Mouse (Mus musculus) G1E (cell line): ENCODE measurements around the gene Gm11027.
"Not testable (repeated sequence)": the region's sequence is repeated elsewhere in the genome, so short reads cannot be mapped to it uniquely, and the experiment has no call there.

Source experiments
- CTCF ChIP-seq: IDR thresholded peaks from 2 replicates; pipeline ENCODE4 v1.5.1; 2012; ENCODE audit warnings: low read depth, low read length, inconsistent platforms, mixed read lengths
- GATA2 ChIP-seq: IDR thresholded peaks from 2 replicates; pipeline ENCODE4 v1.6.1; 2012; ENCODE audit warnings: low read depth, low read length, inconsistent platforms, borderline replicate concordance
- POLR2AphosphoS5 ChIP-seq: IDR thresholded peaks from 2 replicates; pipeline ENCODE4 v1.6.1; 2012; ENCODE audit warnings: low read depth, low read length, inconsistent platforms; ENCODE audit not compliant: insufficient replicate concordance

DNA sequence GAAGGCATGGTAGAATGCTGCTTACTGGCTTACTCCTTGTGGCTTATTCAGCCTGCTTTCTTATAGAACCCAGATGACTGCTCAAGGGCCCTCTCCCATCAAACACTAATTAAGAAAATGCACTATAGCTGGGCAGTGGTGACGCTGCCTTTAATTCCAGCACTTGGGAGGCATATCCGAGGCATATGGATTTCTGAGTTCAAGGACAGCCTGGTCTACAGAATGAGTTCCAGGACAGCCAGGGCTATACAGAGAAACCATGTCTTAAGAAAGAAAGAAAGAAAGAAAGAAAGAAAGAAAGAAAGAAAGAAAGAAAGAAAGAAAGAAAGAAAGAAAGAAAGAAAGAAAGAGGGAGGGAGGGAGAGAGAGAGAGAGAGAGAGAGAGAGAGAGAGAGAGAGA lies at the start of gene Gm11027:
- not testable (repeated sequence) for TF ChIP-seq CTCF, GATA2, POLR2AphosphoS5
